Mouse (Mus musculus) liver, embryonic 13.5 days (tissue): ENCODE data around the gene Elp5. TPM values are rescaled to one million over a fixed set of nuclear protein-coding genes. Genes with fewer than 3 reads are reported as not detected.
A peak's percentile ranks its signal among the peaks of the same experiment; 100 is the strongest.
"Not testable (repeated sequence)": the region's sequence is repeated elsewhere in the genome, so short reads cannot be mapped to it uniquely, and the experiment has no call there.

Source experiments
- ATAC-seq: fragments of 200-750 bp; cut with Nextera tagmentation; 2 replicates; pipeline ENCODE4 v1.8.0; 2017; ENCODE audit warnings: low read depth, mild to moderate bottlenecking, moderate number of reproducible peaks, moderate library complexity
- DNase-seq: peaks from one replicate; pipeline ENCODE4 v3.0.0; 2022
- H3K27ac ChIP-seq: fragments of 300-500 bp; sonication (generic); 2 replicates; pipeline ENCODE4 v1.5.1; 2015; ENCODE audit warnings: moderate library complexity, mild to moderate bottlenecking, inconsistent platforms
- H3K27me3 ChIP-seq: fragments of 300-500 bp; sonication (generic); 2 replicates; pipeline ENCODE4 v1.6.1; 2015; ENCODE audit warnings: mild to moderate bottlenecking, inconsistent platforms
- H3K36me3 ChIP-seq: fragments of 300-500 bp; sonication (generic); 2 replicates; pipeline ENCODE4 v1.6.1; 2015; ENCODE audit warnings: mild to moderate bottlenecking, inconsistent platforms
- H3K4me1 ChIP-seq: fragments of 300-500 bp; sonication (generic); replicated peaks from 2 replicates; pipeline ENCODE4 v1.6.1; 2015; ENCODE audit warnings: inconsistent platforms
- H3K4me2 ChIP-seq: fragments of 300-500 bp; sonication (generic); 2 replicates; pipeline ENCODE4 v1.6.1; 2015; ENCODE audit warnings: inconsistent platforms, mild to moderate bottlenecking, moderate library complexity
- H3K4me3 ChIP-seq: fragments of 300-500 bp; sonication (generic); replicated peaks from 2 replicates; pipeline ENCODE4 v1.5.1; 2015; ENCODE audit warnings: mild to moderate bottlenecking, inconsistent platforms
- H3K9ac ChIP-seq: fragments of 300-500 bp; sonication (generic); 2 replicates; pipeline ENCODE4 v1.6.1; 2015; ENCODE audit warnings: mild to moderate bottlenecking, inconsistent platforms
- H3K9me3 ChIP-seq: fragments of 300-500 bp; sonication (generic); replicated peaks from 2 replicates; pipeline ENCODE4 v1.6.1; 2016; ENCODE audit warnings: inconsistent platforms
- WGBS: fragments of 180-500 bp; shearing (Covaris S2); methylation state at CpG from one replicate; pipeline ENCODE4 v1.1.7; 2015; ENCODE audit not compliant: insufficient replicate concordance; 5-methylcytosine and 5-hydroxymethylcytosine counted together
- polyA plus RNA-seq: library from polyadenylated mRNA; unstranded; fragments of >200 nt; fragmentation: Nextera tagmentation; extraction: Ambion mirVana; gene quantifications from 2 replicates; pipeline ENCODE4 v1.2.1, GENCODE M21; 2015

Elp5 gene
- polyA plus RNA-seq, 1 experiment from 2014 or later = 86.9 TPM

DNA sequence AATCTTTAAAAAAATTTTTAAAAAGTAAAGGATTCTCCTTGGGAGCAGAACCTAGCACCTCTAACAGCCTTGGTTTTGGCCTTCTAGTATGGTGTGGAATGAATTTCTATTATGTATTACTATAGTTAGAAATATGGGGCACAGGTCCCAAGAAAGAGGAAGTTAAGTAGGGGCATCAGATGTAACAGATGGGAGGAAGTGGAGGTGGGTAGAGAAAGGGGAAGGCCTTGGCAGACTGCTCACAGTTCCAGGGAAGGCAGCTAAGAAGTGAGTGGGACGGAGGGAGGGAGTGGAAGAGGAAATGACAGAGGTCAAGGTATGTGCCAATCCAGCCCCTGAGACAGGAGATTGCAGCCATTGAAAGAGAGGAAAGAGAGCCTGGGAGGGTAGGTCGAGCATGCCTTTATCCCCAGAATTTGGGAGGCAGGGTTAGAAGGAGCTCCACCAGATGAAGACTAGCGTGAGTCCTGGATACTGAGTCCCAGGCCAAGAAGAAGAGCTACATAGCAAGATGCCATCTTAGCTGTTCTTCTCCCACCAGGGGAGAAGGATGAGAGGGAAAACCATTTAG lies 51.3 kb downstream of the Elp5 start:
- Histone ChIP-seq H3K36me3 (no peaks in the 10 kb centered on the region), H3K9ac (no peak overlapping the region), H3K9me3 (no peaks in the 10 kb centered on the region), H3K4me1 (peaks cover 22% of the 10 kb centered on the region), H3K4me3 (no peak overlapping the region), H3K27ac (peak overlapping the region; percentile 15; the same call in 1 of the 2 replicates), H3K27me3 (peaks cover 22% of the 10 kb centered on the region), H3K4me2 (0 out of 2 replicates have a peak overlapping the region, but pooled peaks have one; percentile 21)
- 36% methylated on average over 3 of the region's 3 CpGs for WGBS
- DNase-seq (no peak), ATAC-seq (no peak)

DNA sequence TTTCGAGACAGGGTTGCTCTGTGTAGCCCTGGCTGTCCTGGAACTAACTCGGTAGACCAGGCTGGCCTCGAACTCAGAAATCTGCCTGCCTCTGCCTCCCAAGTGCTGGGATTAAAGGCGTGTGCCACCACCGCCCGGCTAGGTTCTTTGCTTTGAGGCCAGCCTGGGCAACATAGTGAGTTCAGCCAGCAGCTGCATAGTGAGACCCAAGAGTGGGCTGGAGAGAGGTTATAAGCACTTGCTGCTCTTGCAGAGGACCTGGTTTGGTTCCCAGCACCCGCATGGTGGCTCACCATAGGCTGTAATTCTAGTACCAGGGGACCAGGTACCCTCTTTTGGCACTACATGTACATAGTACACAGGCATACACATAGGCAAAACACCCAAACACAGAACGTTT lies 52.1 kb downstream of the Elp5 start:
- 75% methylated on average over 8 of the region's 8 CpGs for WGBS
- H3K4me2 ChIP-seq, H3K27ac ChIP-seq, ATAC-seq, H3K9me3 ChIP-seq, H3K36me3 ChIP-seq, H3K9ac ChIP-seq, DNase-seq, H3K4me3 ChIP-seq: not testable (repeated sequence)
- Histone ChIP-seq H3K27me3 (peaks cover 13% of the 10 kb centered on the region), H3K4me1 (peaks cover 13% of the 10 kb centered on the region)

- Histone ChIP-seq H3K9me3 (no peaks in the 10 kb centered on the region), H3K27me3 (peaks cover 8% of the 10 kb centered on the region), H3K9ac (no peak overlapping the region), H3K27ac (no peak overlapping the region), H3K4me2 (no peak overlapping the region), H3K4me3 (no peak overlapping the region), H3K36me3 (no peaks in the 10 kb centered on the region), H3K4me1 (peaks cover 8% of the 10 kb centered on the region)
- DNase-seq (no peak), ATAC-seq (no peak)
- 34% methylated on average over 4 of the region's 4 CpGs for WGBS
These were observed 52.6 kb downstream of the Elp5 start for GRCm38 (mm10) chr11:69929712-69930111.

DNA sequence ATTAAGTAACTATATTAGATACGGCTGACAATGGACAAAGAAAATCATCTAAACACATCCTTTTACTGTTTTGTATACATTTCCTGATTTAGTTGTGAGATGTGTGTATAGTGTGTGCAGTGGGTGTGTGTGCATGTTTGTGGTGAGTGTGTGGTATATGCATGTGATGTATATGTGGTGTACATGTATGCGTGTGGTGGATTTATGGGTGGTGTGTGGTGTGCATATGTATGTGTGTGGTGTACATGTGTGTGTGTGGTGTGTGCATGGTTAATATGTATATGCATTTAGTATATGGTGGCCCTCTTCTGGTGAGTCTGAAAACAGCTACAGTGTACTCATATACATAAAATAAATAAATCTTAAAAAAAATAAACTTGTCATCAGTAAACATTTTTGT lies 54.8 kb downstream of the Elp5 start:
- no peak overlapping the region for H3K4me3 ChIP-seq
- peaks cover 21% of the 10 kb centered on the region for H3K4me1 ChIP-seq
- H3K36me3 ChIP-seq = no peaks in the 10 kb centered on the region
- no peak overlapping the region for H3K4me2 ChIP-seq
- no peak overlapping the region for H3K27ac ChIP-seq
- no peak overlapping the region for H3K9ac ChIP-seq
- ATAC-seq (no peak), DNase-seq (no peak)
- WGBS = 87% methylated on average over 2 of the region's 2 CpGs
- no peaks in the 10 kb centered on the region for H3K27me3 ChIP-seq
- no peaks in the 10 kb centered on the region for H3K9me3 ChIP-seq

DNA sequence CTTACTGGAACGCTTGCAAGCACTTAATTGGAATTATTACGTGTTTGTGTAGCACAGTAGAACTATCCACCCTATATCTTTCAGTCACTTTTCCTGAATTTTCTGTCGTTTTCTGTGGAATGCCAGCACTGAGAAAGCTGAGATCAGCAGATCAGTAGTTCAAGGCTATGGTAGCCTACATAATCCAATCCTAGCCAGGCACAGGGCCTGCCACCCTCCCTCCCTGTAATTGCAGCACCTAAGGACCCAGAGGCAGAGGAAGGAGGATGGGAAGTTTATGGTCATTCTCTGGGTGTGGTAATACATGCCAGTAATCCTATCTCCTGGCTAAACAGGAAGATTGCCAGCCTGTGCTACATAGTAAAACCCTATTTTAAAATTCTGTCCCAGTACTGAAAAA lies 59.5 kb downstream of the Elp5 start:
- H3K4me3 ChIP-seq = peak overlapping the region; percentile 91
- ATAC-seq = no peak
- 60% methylated on average over 3 of the region's 3 CpGs for WGBS
- peaks cover 17% of the 10 kb centered on the region for H3K36me3 ChIP-seq
- peak overlapping the region; percentile 84 for H3K4me2 ChIP-seq
- H3K9ac ChIP-seq = peak overlapping the region; percentile 78
- no peak for DNase-seq
- H3K9me3 ChIP-seq = no peaks in the 10 kb centered on the region
- peaks cover 42% of the 10 kb centered on the region for H3K4me1 ChIP-seq
- H3K27me3 ChIP-seq = no peaks in the 10 kb centered on the region
- H3K27ac ChIP-seq = peak overlapping the region; percentile 99

- H3K27ac ChIP-seq = peak overlapping the region; percentile 99
- no peaks in the 10 kb centered on the region for H3K9me3 ChIP-seq
- H3K9ac ChIP-seq = peak overlapping the region; percentile 78
- WGBS = 3% methylated on average over 12 of the region's 12 CpGs
- ATAC-seq (no peak), DNase-seq (no peak)
- H3K4me1 ChIP-seq = peaks cover 48% of the 10 kb centered on the region
- H3K4me2 ChIP-seq = peak overlapping the region; percentile 84
- H3K4me3 ChIP-seq = peak overlapping the region; percentile 91
- no peaks in the 10 kb centered on the region for H3K27me3 ChIP-seq
- peaks cover 23% of the 10 kb centered on the region for H3K36me3 ChIP-seq
These were observed 60.1 kb downstream of the Elp5 start for GRCm38 (mm10) chr11:69922012-69922756.

DNA sequence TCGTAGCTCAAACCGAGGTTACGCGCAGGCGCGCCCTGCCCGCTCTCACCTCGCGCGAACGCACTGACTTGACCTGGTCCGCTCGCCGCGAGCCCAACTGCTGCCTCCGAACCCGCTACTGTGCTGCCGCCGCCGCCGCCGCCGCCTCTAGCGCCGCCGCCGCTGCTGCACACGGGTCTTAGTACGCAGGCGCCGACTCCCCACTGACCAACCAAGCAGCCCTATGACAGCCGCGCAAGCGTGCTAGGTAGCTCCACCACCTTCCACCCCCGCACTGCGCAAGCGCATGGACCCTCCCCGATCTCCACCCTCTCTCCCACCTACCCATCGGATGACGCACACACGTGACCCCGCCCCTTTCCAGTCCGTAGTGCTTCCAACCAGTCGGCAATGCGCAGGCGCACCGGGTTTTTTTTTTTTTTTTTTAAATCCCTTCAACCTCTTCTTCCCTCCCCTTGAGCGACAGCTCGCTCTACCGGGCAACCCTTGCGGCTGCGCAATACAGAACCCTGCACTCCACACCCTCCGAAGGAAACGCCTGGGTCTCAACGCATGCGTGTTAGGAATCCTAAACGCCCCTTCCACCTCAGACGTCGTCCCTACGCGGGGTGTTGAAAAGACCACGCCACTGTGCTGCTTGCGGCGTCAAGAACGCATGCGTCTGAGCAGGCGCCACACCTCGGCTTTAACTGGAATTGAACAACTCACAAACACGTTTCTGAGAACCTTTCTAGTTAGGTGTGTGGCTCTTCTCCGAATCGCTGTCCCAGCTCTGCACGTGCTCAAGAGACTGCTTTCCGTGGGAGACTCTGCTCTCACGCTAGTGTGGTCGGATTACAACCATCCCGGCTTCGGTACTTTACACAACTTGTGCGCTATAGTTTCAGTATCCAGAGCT lies 61.0 kb downstream of the Elp5 start, which contains the start of gene Eif5a:
Gene Eif5a, minus strand, starts transcription at position 845 of the 898 bp plus-strand sequence.
- ATAC-seq = peak; percentile 90
- H3K4me2 ChIP-seq = peak within 1 kb of the TSS; percentile 98
- no peaks in the 10 kb centered on the region for H3K27me3 ChIP-seq
- H3K36me3 ChIP-seq = peaks cover 31% of the 10 kb centered on the region
- H3K4me3 ChIP-seq = peak within 1 kb of the TSS; percentile 91
- H3K9me3 ChIP-seq = no peaks in the 10 kb centered on the region
- H3K4me1 ChIP-seq = peaks cover 56% of the 10 kb centered on the region
- peak; percentile 100 for DNase-seq
- WGBS = under 1% methylated on average over 78 of the region's 78 CpGs
- H3K9ac ChIP-seq = peak within 1 kb of the TSS; percentile 99
- peak within 1 kb of the TSS; percentile 99 for H3K27ac ChIP-seq

- H3K27ac ChIP-seq = peak overlapping the region; percentile 99
- DNase-seq = peak; percentile 23
- H3K36me3 ChIP-seq = peaks cover 41% of the 10 kb centered on the region
- peak overlapping the region; percentile 91 for H3K4me3 ChIP-seq
- no peaks in the 10 kb centered on the region for H3K27me3 ChIP-seq
- peaks cover 65% of the 10 kb centered on the region for H3K4me1 ChIP-seq
- H3K4me2 ChIP-seq = peak overlapping the region; percentile 98
- H3K9me3 ChIP-seq = no peaks in the 10 kb centered on the region
- peak; percentile 4; the same call in 1 of the 2 replicates for ATAC-seq
- H3K9ac ChIP-seq = peak overlapping the region; percentile 99
- under 1% methylated on average over 58 of the region's 65 CpGs for WGBS
These were observed 61.9 kb downstream of the Elp5 start for GRCm38 (mm10) chr11:69920266-69921031.

DNA sequence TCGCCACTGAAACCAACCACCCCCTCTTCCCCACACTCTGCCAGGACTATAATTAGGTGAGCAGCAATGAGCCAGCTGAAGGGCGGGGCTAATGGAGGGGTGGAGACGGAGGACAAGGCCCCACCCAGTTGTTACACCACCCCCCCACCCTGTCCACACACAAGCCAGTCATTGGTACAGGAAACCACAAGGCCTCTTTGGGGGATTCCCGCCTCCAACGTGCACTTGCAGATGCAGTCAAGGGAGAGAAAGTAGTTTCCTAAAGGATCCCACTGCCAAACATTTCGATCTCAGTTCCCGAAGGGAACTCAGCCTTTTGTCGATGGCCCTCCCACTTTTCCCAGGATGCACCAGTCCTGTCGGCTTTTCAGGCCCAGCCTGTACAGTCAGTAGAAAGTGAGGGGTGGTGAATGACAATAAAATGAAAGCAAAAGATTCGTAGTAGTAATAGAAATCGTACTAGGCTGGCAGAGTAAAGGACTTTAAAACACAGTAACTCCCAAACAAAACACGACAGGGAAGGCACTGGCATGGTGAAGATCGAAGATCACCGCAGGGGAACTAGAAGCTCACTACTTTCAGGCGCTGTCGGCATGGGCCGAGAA lies 62.6 kb downstream of the Elp5 start:
- Histone ChIP-seq H3K9me3 (no peaks in the 10 kb centered on the region), H3K36me3 (peaks cover 47% of the 10 kb centered on the region), H3K9ac (peak overlapping the region; percentile 99), H3K27me3 (no peaks in the 10 kb centered on the region), H3K4me1 (peaks cover 72% of the 10 kb centered on the region), H3K4me3 (peak overlapping the region; percentile 91), H3K4me2 (peak overlapping the region; percentile 98), H3K27ac (peak overlapping the region; percentile 99)
- WGBS = under 1% methylated on average over 17 of the region's 17 CpGs
- ATAC-seq (peak; percentile 47), DNase-seq (peak; percentile 87)

- H3K9ac ChIP-seq = peak overlapping the region; percentile 99
- 43% methylated on average over 9 of the region's 9 CpGs for WGBS
These were observed 63.3 kb downstream of the Elp5 start for GRCm38 (mm10) chr11:69919053-69919452.

More at GRCm38 (mm10) chr11:69919053-69919452, 63.3 kb downstream of the Elp5 start:
- DNase-seq (no peak), ATAC-seq (no peak)
- no peaks in the 10 kb centered on the region for H3K27me3 ChIP-seq
- peak overlapping the region; percentile 98 for H3K4me2 ChIP-seq
- peaks cover 72% of the 10 kb centered on the region for H3K4me1 ChIP-seq
- H3K9me3 ChIP-seq = no peaks in the 10 kb centered on the region
- H3K27ac ChIP-seq = peak overlapping the region; percentile 99
- H3K4me3 ChIP-seq = peak overlapping the region; percentile 91
- peaks cover 50% of the 10 kb centered on the region for H3K36me3 ChIP-seq
